Mouse (Mus musculus) G1E (cell line): Measurements from ENCODE around the gene Cd276. TPM values are rescaled to one million over a fixed set of nuclear protein-coding genes. Genes with fewer than 3 reads are reported as not detected.

Source experiments
- ATAC-seq: 2 replicates; pipeline ENCODE4 v1.8.0; 2016; ENCODE audit warnings: mild to moderate bottlenecking; ENCODE audit not compliant: insufficient number of reproducible peaks, poor library complexity, low FRiP score, severe bottlenecking; ENCODE audit errors: extremely low read depth
- DNase-seq: peaks from one replicate; pipeline ENCODE4 v3.0.0; 2012; ENCODE audit warnings: low spot score
- H3K27me3 ChIP-seq: 2 replicates; pipeline ENCODE4 v1.6.1; 2012; ENCODE audit warnings: mild to moderate bottlenecking, low read length, inconsistent platforms; ENCODE audit not compliant: insufficient read depth
- H3K36me3 ChIP-seq: replicated peaks from 2 replicates; pipeline ENCODE3; 2012; ENCODE audit warnings: mild to moderate bottlenecking, inconsistent platforms
- H3K4me1 ChIP-seq: 2 replicates; pipeline ENCODE4 v1.6.1; 2012; ENCODE audit warnings: low read depth, low read length, inconsistent platforms, mixed read lengths; ENCODE audit not compliant: insufficient read depth
- H3K4me3 ChIP-seq: 2 replicates; pipeline ENCODE4 v1.5.1; 2012; ENCODE audit warnings: low read depth, mild to moderate bottlenecking, inconsistent platforms, low read length, moderate library complexity, mixed read lengths
- H3K9me3 ChIP-seq: replicated peaks from 2 replicates; pipeline ENCODE4 v1.6.1; 2012; ENCODE audit warnings: inconsistent platforms
- CTCF ChIP-seq: IDR thresholded peaks from 2 replicates; pipeline ENCODE4 v1.5.1; 2012; ENCODE audit warnings: low read depth, low read length, inconsistent platforms, mixed read lengths
- GATA1 ChIP-seq: IDR thresholded peaks from 2 replicates; pipeline ENCODE4 v1.6.1; 2012; ENCODE audit warnings: borderline replicate concordance, low read length, inconsistent platforms, mixed read lengths
- GATA2 ChIP-seq: IDR thresholded peaks from 2 replicates; pipeline ENCODE4 v1.6.1; 2012; ENCODE audit warnings: low read depth, low read length, inconsistent platforms, borderline replicate concordance
- POLR2AphosphoS5 ChIP-seq: IDR thresholded peaks from 2 replicates; pipeline ENCODE4 v1.6.1; 2012; ENCODE audit warnings: low read depth, low read length, inconsistent platforms; ENCODE audit not compliant: insufficient replicate concordance
- TAL1 ChIP-seq: conservative IDR thresholded peaks from 2 replicates; pipeline ENCODE4 v1.6.1; 2012; ENCODE audit warnings: low read depth, low read length, inconsistent platforms, mixed read lengths
- polyA plus RNA-seq: library from polyadenylated mRNA; stranded (reverse); fragments of >175 nt; gene quantifications from 2 replicates; pipeline ENCODE4 v1.2.3, GENCODE M21; 2012
- total RNA-seq, 2 experiments: library from RNA; stranded (forward) in 1 of 2; stranded (reverse) in 1 of 2; fragments of 200-1000 nt in 1 of 2; fragments of >200 nt in 1 of 2; fragmentation: Nextera tagmentation in 1 of 2; gene quantifications; 2 replicates each; pipeline ENCODE4 v1.2.3; 2014 to 2017

Cd276 gene
- total and polyA plus RNA-seq, 3 experiments = 0.16 to 0.38 (median 0.28) TPM

DNA sequence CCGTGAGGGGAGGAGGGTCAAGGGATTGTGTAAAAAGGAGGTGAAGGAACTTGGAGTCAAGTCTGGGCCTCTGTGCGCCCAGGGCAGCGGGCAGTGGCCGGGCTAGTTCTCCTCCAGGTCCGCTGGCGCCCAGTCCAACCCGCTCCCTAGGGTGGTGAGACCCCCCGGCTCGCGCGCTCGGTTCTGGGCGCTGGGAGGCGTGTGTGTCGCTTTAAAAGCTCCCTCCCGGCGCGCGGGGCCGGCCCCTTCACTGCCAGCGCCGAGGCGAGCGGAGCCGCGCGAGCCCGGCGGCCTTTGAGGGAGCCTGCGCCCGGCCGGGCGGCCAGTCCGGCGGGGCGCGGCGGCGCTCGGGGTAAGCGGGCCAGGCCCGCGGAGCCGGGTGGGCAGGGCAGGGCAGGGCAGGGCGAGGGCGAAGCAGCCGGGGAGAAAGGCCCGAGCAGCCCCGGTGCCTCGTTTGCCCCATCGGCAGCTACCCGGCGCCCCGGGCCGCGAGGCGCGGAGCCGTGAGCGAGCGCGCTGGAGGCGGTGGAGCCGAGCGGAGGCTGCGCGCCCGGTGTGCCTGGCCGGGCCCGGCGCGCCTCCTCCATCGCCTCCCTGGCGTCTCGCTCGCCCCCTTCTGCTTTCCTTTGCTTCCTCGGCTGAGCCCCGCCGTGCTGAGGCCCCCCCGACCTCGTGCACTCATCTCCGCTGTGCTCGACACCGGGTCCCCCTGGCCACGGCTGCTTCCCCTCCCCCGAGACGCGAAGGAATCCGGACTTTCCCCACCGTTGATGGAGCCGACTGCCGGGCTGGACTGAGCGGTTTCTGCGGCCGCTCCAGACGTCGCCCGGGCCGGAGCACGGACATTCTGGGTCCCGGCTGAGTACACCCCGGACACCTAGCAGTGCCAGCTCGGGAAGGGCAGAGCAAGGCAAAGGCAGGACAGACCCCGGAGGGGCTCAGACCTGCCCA lies 67.1 kb downstream of the Cd276 start, which contains the start of gene Insyn1:
TSS of gene Insyn1 (plus strand) at position 753 of the 951 bp plus-strand sequence.
- Histone ChIP-seq H3K9me3 (no peaks in the 10 kb centered on the region), H3K36me3 (no peaks in the 10 kb centered on the region), H3K27me3 (peaks cover 25% of the 10 kb centered on the region; the same call in 1 of the 2 replicates), H3K4me3 (no peak within 1 kb of the TSS), H3K4me1 (no peaks in the 10 kb centered on the region)
- TF ChIP-seq GATA1 (no peak), TAL1 (no peak), POLR2AphosphoS5 (no peak), CTCF (no peak), GATA2 (no peak)
- DNase-seq (no peak), ATAC-seq (no peak)

DNA sequence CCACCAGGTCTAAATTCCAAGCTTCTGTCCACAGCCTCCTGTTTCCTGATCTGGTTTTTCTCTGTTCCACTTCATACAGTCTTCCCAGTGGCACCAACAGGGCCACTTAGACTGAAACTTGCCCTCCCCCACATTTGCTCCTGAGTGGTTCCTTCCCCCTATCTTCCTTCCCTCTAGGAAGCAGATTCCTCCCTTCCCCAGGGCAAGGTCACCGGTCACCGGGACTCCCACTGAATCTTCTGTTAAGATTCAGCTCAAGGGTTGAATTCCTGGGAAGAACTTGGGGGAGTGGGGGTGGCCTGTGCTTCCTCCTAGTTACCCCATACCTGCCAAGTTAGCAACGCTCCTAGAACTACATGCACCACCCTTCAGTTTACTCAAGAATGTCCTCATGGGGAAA lies 68.2 kb downstream of the Cd276 start:
- Histone ChIP-seq H3K4me3 (no peak overlapping the region), H3K27me3 (peaks cover 27% of the 10 kb centered on the region; the same call in 1 of the 2 replicates), H3K4me1 (no peaks in the 10 kb centered on the region), H3K36me3 (no peaks in the 10 kb centered on the region), H3K9me3 (no peaks in the 10 kb centered on the region)
- DNase-seq (no peak), ATAC-seq (no peak)
- TF ChIP-seq GATA1 (no peak), CTCF (no peak)

Other genes with a start within 250 kb of the Cd276 start
- gene Loxl1, start 242.3 kb downstream of the Cd276 start, total RNA-seq (2014; fragmentation: Nextera tagmentation) = not detected in 2 replicates
- not detected in 2 replicates for gene Loxl1, start 242.3 kb downstream of the Cd276 start, total RNA-seq (2017)
- gene Loxl1, start 242.3 kb downstream of the Cd276 start, polyA plus RNA-seq = not detected in 2 replicates
- gene Tbc1d21, start 185.0 kb downstream of the Cd276 start, total RNA-seq (2014; fragmentation: Nextera tagmentation) = not detected in 2 replicates
- gene Tbc1d21, start 185.0 kb downstream of the Cd276 start, total RNA-seq (2017) = not detected in 2 replicates
- not detected in 2 replicates for gene Tbc1d21, start 185.0 kb downstream of the Cd276 start, polyA plus RNA-seq
- gene Insyn1, start 66.8 kb downstream of the Cd276 start, total RNA-seq (2014; fragmentation: Nextera tagmentation) = not detected in 2 replicates
- gene Insyn1, start 66.8 kb downstream of the Cd276 start, total RNA-seq (2017) = 0.05 and 0.12 TPM in 2 replicates
- not detected in 2 replicates for gene Insyn1, start 66.8 kb downstream of the Cd276 start, polyA plus RNA-seq
- 118 and 124 TPM in 2 replicates for gene Nptn, start 26.8 kb upstream of the Cd276 start, total RNA-seq (2014; fragmentation: Nextera tagmentation)
- gene Nptn, start 26.8 kb upstream of the Cd276 start, total RNA-seq (2017) = 162 and 163 TPM in 2 replicates
- 115 and 121 TPM in 2 replicates for gene Nptn, start 26.8 kb upstream of the Cd276 start, polyA plus RNA-seq
- gene Rec114, start 188.5 kb upstream of the Cd276 start, total RNA-seq (2014; fragmentation: Nextera tagmentation) = not detected in 2 replicates
- 1.7 and 2.1 TPM in 2 replicates for gene Rec114, start 188.5 kb upstream of the Cd276 start, total RNA-seq (2017)
- not detected in 2 replicates for gene Rec114, start 188.5 kb upstream of the Cd276 start, polyA plus RNA-seq